Mouse (Mus musculus) heart, embryonic 13.5 days (tissue): ENCODE data around the gene Cxcl9. TPM values are rescaled to one million over a fixed set of nuclear protein-coding genes. Genes with fewer than 3 reads are reported as not detected.
A peak's percentile ranks its signal among the peaks of the same experiment; 100 is the strongest.
"Not testable (repeated sequence)": the region's sequence is repeated elsewhere in the genome, so short reads cannot be mapped to it uniquely, and the experiment has no call there.

Experiments
- ATAC-seq: fragments of 200-750 bp; cut with Nextera tagmentation; 2 replicates; pipeline ENCODE4 v1.8.0; 2017; ENCODE audit warnings: moderate TSS enrichment; ENCODE audit not compliant: insufficient number of reproducible peaks, low FRiP score, low TSS enrichment; ENCODE audit errors: extremely low read depth
- H3K27ac ChIP-seq: fragments of 300-500 bp; sonication (generic); replicated peaks from 2 replicates; pipeline ENCODE4 v1.5.1; 2015; ENCODE audit warnings: moderate library complexity, mild to moderate bottlenecking, inconsistent platforms
- H3K27me3 ChIP-seq: fragments of 300-500 bp; sonication (generic); replicated peaks from 2 replicates; pipeline ENCODE4 v1.6.1; 2015; ENCODE audit warnings: mild to moderate bottlenecking, inconsistent platforms
- H3K36me3 ChIP-seq: fragments of 300-500 bp; sonication (generic); 2 replicates; pipeline ENCODE4 v1.6.1; 2015; ENCODE audit warnings: mild to moderate bottlenecking, inconsistent platforms
- H3K4me1 ChIP-seq: fragments of 300-500 bp; sonication (generic); 2 replicates; pipeline ENCODE4 v1.6.1; 2015; ENCODE audit warnings: inconsistent platforms
- H3K4me2 ChIP-seq: fragments of 300-500 bp; sonication (generic); 2 replicates; pipeline ENCODE4 v1.6.1; 2015; ENCODE audit warnings: inconsistent platforms, mild to moderate bottlenecking, moderate library complexity
- H3K4me3 ChIP-seq: fragments of 300-500 bp; sonication (generic); 2 replicates; pipeline ENCODE4 v1.5.1; 2015; ENCODE audit warnings: moderate library complexity, mild to moderate bottlenecking, inconsistent platforms
- H3K9ac ChIP-seq: fragments of 300-500 bp; sonication (generic); 2 replicates; pipeline ENCODE4 v1.6.1; 2015; ENCODE audit warnings: inconsistent platforms, mild to moderate bottlenecking, moderate library complexity
- H3K9me3 ChIP-seq: fragments of 300-500 bp; sonication (generic); 2 replicates; pipeline ENCODE4 v1.6.1; 2016; ENCODE audit warnings: inconsistent platforms
- WGBS: fragments of 180-500 bp; shearing (Covaris S2); methylation state at CpG from one replicate; pipeline ENCODE4 v1.1.7; 2015; ENCODE audit warnings: mixed read lengths; 5-methylcytosine and 5-hydroxymethylcytosine counted together
- polyA plus RNA-seq: library from polyadenylated mRNA; unstranded; fragments of >200 nt; fragmentation: Nextera tagmentation; extraction: Ambion mirVana; gene quantifications from 2 replicates; pipeline ENCODE4 v1.2.1, GENCODE M21; 2015

Gene Cxcl9
- polyA plus RNA-seq, 1 experiment from 2014 or later = not detected

- Histone ChIP-seq H3K27me3 (peaks cover 8% of the 10 kb centered on the region), H3K4me3 (no peak overlapping the region), H3K27ac (no peak overlapping the region), H3K9me3 (no peaks in the 10 kb centered on the region), H3K9ac (no peak overlapping the region), H3K4me2 (no peak overlapping the region), H3K36me3 (no peaks in the 10 kb centered on the region), H3K4me1 (peaks cover 16% of the 10 kb centered on the region)
- WGBS = 69% methylated on average over 11 of the region's 11 CpGs
- ATAC-seq = no peak
Observed at GRCm38 (mm10) chr5:92365146-92365705, 37.3 kb upstream of the Cxcl9 start.

GRCm38 (mm10) chr5:92364011-92364410 lies 36.1 kb upstream of the Cxcl9 start:
- H3K27me3 ChIP-seq = peaks cover 8% of the 10 kb centered on the region
- 91% methylated on average over 5 of the region's 5 CpGs for WGBS
- ATAC-seq = no peak
- H3K9ac ChIP-seq = no peak overlapping the region
- H3K9me3 ChIP-seq = no peaks in the 10 kb centered on the region
- no peak overlapping the region for H3K27ac ChIP-seq
- H3K4me1 ChIP-seq = peaks cover 10% of the 10 kb centered on the region
- no peak overlapping the region for H3K4me3 ChIP-seq
- no peaks in the 10 kb centered on the region for H3K36me3 ChIP-seq
- no peak overlapping the region for H3K4me2 ChIP-seq

- Histone ChIP-seq H3K4me3 (no peak overlapping the region), H3K27me3 (peaks cover 8% of the 10 kb centered on the region), H3K27ac (no peak overlapping the region), H3K9ac (no peak overlapping the region), H3K36me3 (no peaks in the 10 kb centered on the region), H3K4me2 (no peak overlapping the region), H3K4me1 (peaks cover 4% of the 10 kb centered on the region), H3K9me3 (no peaks in the 10 kb centered on the region)
- ATAC-seq = no peak
- 10% methylated on average over 4 of the region's 4 CpGs for WGBS
Observed at GRCm38 (mm10) chr5:92363179-92363578, 35.3 kb upstream of the Cxcl9 start.

- H3K36me3 ChIP-seq = no peaks in the 10 kb centered on the region
- H3K27me3 ChIP-seq = peaks cover 8% of the 10 kb centered on the region
- no peak overlapping the region for H3K4me2 ChIP-seq
- no peak overlapping the region for H3K9ac ChIP-seq
- no peak overlapping the region for H3K4me3 ChIP-seq
- 59% methylated on average over 11 of the region's 11 CpGs for WGBS
- H3K4me1 ChIP-seq = no peaks in the 10 kb centered on the region
- no peak overlapping the region for H3K27ac ChIP-seq
- ATAC-seq = no peak
- H3K9me3 ChIP-seq = no peaks in the 10 kb centered on the region
Observed at GRCm38 (mm10) chr5:92358767-92359455, 31.0 kb upstream of the Cxcl9 start.

- no peak for ATAC-seq
- no peak overlapping the region for H3K4me3 ChIP-seq
- WGBS = 15% methylated on average over 11 of the region's 12 CpGs
- peaks cover 4% of the 10 kb centered on the region; the same call in 1 of the 2 replicates for H3K4me1 ChIP-seq
- no peak overlapping the region for H3K9ac ChIP-seq
- H3K36me3 ChIP-seq = no peaks in the 10 kb centered on the region
- peaks cover 8% of the 10 kb centered on the region; the same call in 1 of the 2 replicates for H3K27me3 ChIP-seq
- H3K27ac ChIP-seq = no peak overlapping the region
- no peaks in the 10 kb centered on the region for H3K9me3 ChIP-seq
- H3K4me2 ChIP-seq = no peak overlapping the region
Observed at GRCm38 (mm10) chr5:92358033-92358432, 30.2 kb upstream of the Cxcl9 start.

GRCm38 (mm10) chr5:92353517-92353916 lies 25.6 kb upstream of the Cxcl9 start:
- Histone ChIP-seq H3K36me3 (no peaks in the 10 kb centered on the region), H3K4me2 (peak overlapping the region; percentile 67), H3K4me1 (peaks cover 13% of the 10 kb centered on the region), H3K4me3 (peak overlapping the region; percentile 53), H3K27ac (peak overlapping the region; percentile 81), H3K27me3 (peaks cover 16% of the 10 kb centered on the region), H3K9ac (peak overlapping the region; percentile 70), H3K9me3 (no peaks in the 10 kb centered on the region)
- no peak for ATAC-seq
- WGBS = 16% methylated on average over 11 of the region's 11 CpGs

GRCm38 (mm10) chr5:92352716-92353115 lies 24.8 kb upstream of the Cxcl9 start:
- WGBS = 27% methylated on average over 4 of the region's 4 CpGs
- Histone ChIP-seq H3K4me3 (peak overlapping the region; percentile 53), H3K4me1 (peaks cover 20% of the 10 kb centered on the region), H3K4me2 (peak overlapping the region; percentile 67), H3K9ac (peak overlapping the region; percentile 70; the same call in 1 of the 2 replicates), H3K27me3 (peaks cover 24% of the 10 kb centered on the region), H3K27ac (peak overlapping the region; percentile 81)
- H3K36me3 ChIP-seq, H3K9me3 ChIP-seq, ATAC-seq: not testable (repeated sequence)

- H3K9ac ChIP-seq = no peak overlapping the region
- WGBS = 73% methylated on average over 7 of the region's 7 CpGs
- no peaks in the 10 kb centered on the region for H3K36me3 ChIP-seq
- no peak overlapping the region for H3K4me3 ChIP-seq
- no peak for ATAC-seq
- H3K27ac ChIP-seq = no peak overlapping the region
- H3K9me3 ChIP-seq = no peaks in the 10 kb centered on the region
- H3K4me1 ChIP-seq = peaks cover 20% of the 10 kb centered on the region
- H3K27me3 ChIP-seq = peaks cover 23% of the 10 kb centered on the region
- no peak overlapping the region for H3K4me2 ChIP-seq
Observed at GRCm38 (mm10) chr5:92349731-92350130, 21.9 kb upstream of the Cxcl9 start.

- 0 out of 2 replicates have a peak, but pooled peaks have one; percentile 42 for ATAC-seq
Observed at GRCm38 (mm10) chr5:92348794-92349413, 21.0 kb upstream of the Cxcl9 start, which contains the start of gene Cxcl10. TSS of gene Cxcl10 (minus strand) at chr5:92348889.

GRCm38 (mm10) chr5:92345006-92345405 lies 17.1 kb upstream of the Cxcl9 start:
- no peak overlapping the region for H3K4me2 ChIP-seq
- no peaks in the 10 kb centered on the region for H3K9me3 ChIP-seq
- no peak overlapping the region for H3K27ac ChIP-seq
- no peak for ATAC-seq
- WGBS = 77% methylated on average over 8 of the region's 8 CpGs
- H3K27me3 ChIP-seq = peaks cover 23% of the 10 kb centered on the region
- H3K4me3 ChIP-seq = no peak overlapping the region
- no peaks in the 10 kb centered on the region for H3K36me3 ChIP-seq
- H3K9ac ChIP-seq = no peak overlapping the region
- H3K4me1 ChIP-seq = peaks cover 11% of the 10 kb centered on the region; the same call in 1 of the 2 replicates

More at GRCm38 (mm10) chr5:92348794-92349413, 21.0 kb upstream of the Cxcl9 start, which contains the start of gene Cxcl10:
- peaks cover 20% of the 10 kb centered on the region for H3K4me1 ChIP-seq
- H3K27ac ChIP-seq = no peak within 1 kb of the TSS
- WGBS = 17% methylated on average over 14 of the region's 14 CpGs
- H3K4me3 ChIP-seq = peak within 1 kb of the TSS; percentile 39
- H3K27me3 ChIP-seq = peaks cover 23% of the 10 kb centered on the region
- H3K9ac ChIP-seq = peak within 1 kb of the TSS; percentile 15; the same call in 1 of the 2 replicates
- H3K36me3 ChIP-seq = no peaks in the 10 kb centered on the region
- peak within 1 kb of the TSS; percentile 68 for H3K4me2 ChIP-seq
- no peaks in the 10 kb centered on the region for H3K9me3 ChIP-seq

GRCm38 (mm10) chr5:92340606-92341005 lies 12.7 kb upstream of the Cxcl9 start:
- Histone ChIP-seq H3K36me3 (no peaks in the 10 kb centered on the region), H3K4me2 (no peak overlapping the region), H3K4me3 (no peak overlapping the region), H3K9me3 (no peaks in the 10 kb centered on the region), H3K27me3 (0 out of 2 replicates have a peak, but pooled peaks cover 2% of the 10 kb centered on the region), H3K4me1 (no peaks in the 10 kb centered on the region), H3K9ac (no peak overlapping the region), H3K27ac (no peak overlapping the region)
- ATAC-seq = no peak
- 56% methylated on average over 4 of the region's 4 CpGs for WGBS
